Mouse (Mus musculus): ENCODE data around the gene Phf2.

DNA sequence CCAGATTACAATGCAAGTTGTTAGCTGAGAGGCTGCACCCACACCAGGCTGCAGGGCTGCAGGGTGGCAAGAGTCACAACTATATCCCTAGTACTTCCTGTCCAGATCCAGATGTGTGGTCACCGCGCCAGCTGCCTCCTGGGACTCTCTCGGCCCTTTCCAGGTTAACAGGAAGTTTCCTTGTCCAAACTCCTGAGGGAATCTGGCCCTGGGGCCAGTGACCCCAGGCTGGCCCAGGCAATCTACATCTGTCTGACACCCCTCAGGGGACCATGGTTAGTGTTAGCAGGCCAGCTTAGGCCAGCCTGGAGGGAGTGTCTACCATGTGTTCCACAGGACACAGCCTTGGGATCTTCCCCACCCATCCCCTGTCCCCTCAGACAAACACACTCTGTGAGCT lies 51.8 kb downstream of the Phf2 start:
- TF ChIP-seq USF1 (IDR thresholded peaks at IDR 0.05; ENCODE audit: low read depth) (no peak), MAX (IDR thresholded peaks at IDR 0.05; ENCODE audit: low read depth) (no peak), POLR2AphosphoS2 (IDR thresholded peaks at IDR 0.05; ENCODE audit: insufficient read length, low read depth) (no peak), POLR2A (IDR thresholded peaks at IDR 0.05; ENCODE audit: insufficient read length, low read depth) (no peak), MYOD1 (IDR thresholded peaks at IDR 0.05; ENCODE audit: control insufficient read depth in 1 of 3, insufficient read length in 2 of 3, low read depth in 2 of 3) (no peak), TCF12 (IDR thresholded peaks at IDR 0.05; ENCODE audit: insufficient read depth, poor library complexity, severe bottlenecking) (no peak), CEBPB (IDR thresholded peaks at IDR 0.05; ENCODE audit: insufficient read depth, poor library complexity, severe bottlenecking) (no peak), E2F4 (IDR thresholded peaks at IDR 0.05; ENCODE audit: insufficient read depth) (no peak), SRF (IDR thresholded peaks at IDR 0.05; ENCODE audit: control insufficient read depth, insufficient read length, low read depth) (no peak), TCF3 (IDR thresholded peaks at IDR 0.05; ENCODE audit: insufficient read length, low read depth) (no peak)
